Mouse (Mus musculus) liver, embryonic 14.5 days (tissue): Measurements from ENCODE around the gene Kalrn. TPM values are rescaled to one million over a fixed set of nuclear protein-coding genes. Genes with fewer than 3 reads are reported as not detected.

Experiments
- ATAC-seq: fragments of 200-750 bp; cut with Nextera tagmentation; 2 replicates; pipeline ENCODE4 v1.8.0; 2017; ENCODE audit warnings: moderate number of reproducible peaks, mild to moderate bottlenecking, moderate library complexity; ENCODE audit not compliant: insufficient read depth
- DNase-seq, 3 experiments: peaks; one replicate each; pipeline ENCODE4 v3.0.0-alpha.2; 2012 to 2013; ENCODE audit warnings: low read depth in 3 of 3, low spot score in 3 of 3
- H3K27ac ChIP-seq: fragments of 300-500 bp; sonication (generic); 2 replicates; pipeline ENCODE4 v1.5.1; 2014; ENCODE audit warnings: moderate library complexity, mild to moderate bottlenecking, control low read depth, inconsistent platforms
- H3K27me3 ChIP-seq: fragments of 300-500 bp; sonication (generic); 2 replicates; pipeline ENCODE4 v1.6.1; 2014; ENCODE audit warnings: mild to moderate bottlenecking, low read length, moderate library complexity; ENCODE audit not compliant: control insufficient read depth, insufficient read depth
- H3K36me3 ChIP-seq: fragments of 300-500 bp; sonication (generic); replicated peaks from 2 replicates; pipeline ENCODE4 v1.6.1; 2014; ENCODE audit warnings: low read depth; ENCODE audit not compliant: control insufficient read depth, insufficient read depth
- H3K4me1 ChIP-seq, 2 experiments: fragments of 200-500 bp in 1 of 2; fragments of 300-500 bp in 1 of 2; sonication (generic) in 1 of 2; replicated peaks; 2 replicates each; pipeline ENCODE4 v1.6.1; 2012 to 2014; ENCODE audit warnings: antibody characterized with exemption in 1 of 2, inconsistent platforms in 1 of 2, low read length in 1 of 2; ENCODE audit not compliant: control insufficient read depth in 2 of 2, insufficient read depth in 2 of 2
- H3K4me2 ChIP-seq: fragments of 300-500 bp; sonication (generic); 2 replicates; pipeline ENCODE4 v1.6.1; 2014; ENCODE audit warnings: low read depth, mild to moderate bottlenecking, control low read depth, moderate library complexity
- H3K4me3 ChIP-seq, 2 experiments: fragments of 200-500 bp in 1 of 2; fragments of 300-500 bp in 1 of 2; sonication (generic) in 1 of 2; 2 replicates each; pipeline ENCODE4 v1.5.1; 2012 to 2014; ENCODE audit warnings: low read depth in 2 of 2, low read length in 2 of 2, mild to moderate bottlenecking in 2 of 2, control low read depth in 1 of 2, inconsistent platforms in 1 of 2, moderate library complexity in 1 of 2; ENCODE audit not compliant: insufficient read depth in 1 of 2
- H3K9ac ChIP-seq: fragments of 300-500 bp; sonication (generic); replicated peaks from 2 replicates; pipeline ENCODE4 v1.6.1; 2014; ENCODE audit warnings: mild to moderate bottlenecking, control low read depth, moderate library complexity
- H3K9me3 ChIP-seq: fragments of 300-500 bp; sonication (generic); 2 replicates; pipeline ENCODE4 v1.6.1; 2016; ENCODE audit warnings: low read length, mixed read lengths; ENCODE audit not compliant: control insufficient read depth
- CTCF ChIP-seq: IDR thresholded peaks from 2 replicates; pipeline ENCODE4 v1.5.1; 2016; ENCODE audit warnings: antibody characterized with exemption, low read depth, control low read depth
- EP300 ChIP-seq: IDR thresholded peaks from 2 replicates; pipeline ENCODE4 v1.6.1; 2016; ENCODE audit warnings: antibody characterized with exemption, low read depth
- WGBS: fragments of 180-500 bp; shearing (Covaris S2); extraction: QIAGEN DNeasy Blood & Tissue Kit; methylation state at CpG from one replicate; pipeline ENCODE4 v1.1.7; 2014; ENCODE audit not compliant: insufficient replicate concordance; 5-methylcytosine and 5-hydroxymethylcytosine counted together
- polyA plus RNA-seq, 2 experiments: library from polyadenylated mRNA; depleted of rRNA in 1 of 2; stranded (reverse) in 1 of 2; unstranded in 1 of 2; fragments of >200 nt; fragmentation: Nextera tagmentation in 1 of 2; extraction: Ambion mirVana in 1 of 2; gene quantifications; 2 replicates each; pipeline versions ENCODE4 v1.2.1 to v1.2.3; 2012 to 2014

Gene Kalrn
- polyA plus RNA-seq, 2 experiments, result 7.2 to 8.5 TPM

DNA sequence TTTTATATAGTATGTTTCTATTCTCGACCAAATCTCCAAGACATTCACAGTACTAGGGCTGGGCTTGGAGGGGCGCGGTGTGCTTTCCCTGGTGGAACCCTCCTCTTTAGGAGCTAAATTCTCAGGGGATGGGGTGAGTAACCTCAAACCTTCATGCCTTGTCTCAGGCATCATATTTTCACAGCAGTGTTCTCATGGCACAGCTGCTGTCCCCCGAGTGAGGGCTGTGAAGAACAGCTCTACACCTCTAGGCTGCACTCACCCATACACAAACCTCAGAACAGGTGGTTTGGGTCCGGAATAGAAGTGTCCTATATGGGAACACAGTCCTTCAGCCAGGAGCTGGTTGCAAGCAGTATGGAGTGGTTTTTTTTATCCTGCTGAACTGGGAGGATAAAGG, 245.4 kb downstream of the Kalrn start:
- H3K36me3 ChIP-seq, result no peaks in the 10 kb centered on the region
- 61% methylated on average over 5 of the region's 5 CpGs for WGBS
- no peak overlapping the region for H3K27ac ChIP-seq
- no peak overlapping the region for H3K9ac ChIP-seq
- H3K4me2 ChIP-seq, result no peak overlapping the region
- no peak overlapping the region for H3K4me3 ChIP-seq
- no peaks in the 10 kb centered on the region for H3K9me3 ChIP-seq
- no peak for DNase-seq
- peaks cover 0 to 6% of the 10 kb centered on the region in 2 experiments; a peak in 1 of 4 replicates for H3K4me1 ChIP-seq
- TF ChIP-seq CTCF (no peak), EP300 (no peak)
- no peak for ATAC-seq
- H3K27me3 ChIP-seq, result no peaks in the 10 kb centered on the region

DNA sequence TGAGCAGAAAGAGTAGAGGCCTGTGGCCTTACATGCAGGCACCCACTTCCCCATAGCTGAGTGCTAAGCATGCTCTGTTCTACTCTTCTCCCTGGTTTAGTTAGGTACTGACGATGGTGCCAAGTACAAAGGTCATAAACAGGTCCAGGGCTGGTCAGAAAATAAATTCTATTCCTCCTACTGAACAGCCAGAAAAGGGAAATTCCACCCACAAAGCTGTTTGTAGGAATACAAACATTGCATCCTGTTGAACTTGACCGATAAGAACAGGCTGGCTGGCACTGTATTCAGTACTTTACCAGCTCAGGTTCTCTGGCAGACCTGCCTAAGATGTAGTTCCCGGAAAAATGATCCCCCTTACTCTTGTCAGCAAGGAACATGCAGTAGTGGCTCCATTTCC, 247.5 kb downstream of the Kalrn start:
- Histone ChIP-seq H3K27ac (no peak overlapping the region), H3K36me3 (no peaks in the 10 kb centered on the region)
- 46% methylated on average over 3 of the region's 3 CpGs for WGBS

DNA sequence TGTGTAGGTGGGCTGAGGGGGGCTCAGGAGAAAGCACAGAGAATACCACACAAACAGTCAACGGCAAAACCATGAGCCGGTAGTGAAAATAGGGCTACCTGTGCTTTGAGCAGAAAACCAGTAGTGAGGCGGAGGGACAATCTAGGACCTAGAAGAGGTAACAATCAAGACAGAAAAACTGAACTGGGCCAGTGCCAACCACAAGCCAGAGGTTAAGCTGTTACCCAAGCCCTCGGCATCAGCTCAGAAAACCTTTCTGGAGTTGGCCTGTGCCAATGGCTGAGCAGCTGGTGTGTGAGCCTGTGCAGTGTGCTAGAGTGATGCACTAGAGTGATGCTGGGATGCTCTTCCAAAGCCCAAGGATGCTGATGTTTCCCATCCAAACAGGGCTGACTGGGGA, 248.2 kb downstream of the Kalrn start:
- H3K27me3 ChIP-seq, result no peaks in the 10 kb centered on the region
- no peaks in the 10 kb centered on the region for H3K9me3 ChIP-seq
- no peak overlapping the region for H3K9ac ChIP-seq
- WGBS, result 71% methylated on average over 4 of the region's 4 CpGs
- no peak overlapping the region for H3K4me3 ChIP-seq
- ATAC-seq (no peak), DNase-seq (no peak)
- TF ChIP-seq CTCF (no peak), EP300 (no peak)
- H3K4me2 ChIP-seq, result no peak overlapping the region
- H3K27ac ChIP-seq, result no peak overlapping the region
- peaks cover 0 to 6% of the 10 kb centered on the region in 2 experiments; a peak in 1 of 4 replicates for H3K4me1 ChIP-seq
- H3K36me3 ChIP-seq, result no peaks in the 10 kb centered on the region

More for the DNA sequence above, 247.5 kb downstream of the Kalrn start:
- H3K4me3 ChIP-seq, result no peak overlapping the region
- ATAC-seq (no peak), DNase-seq (no peak)
- TF ChIP-seq EP300 (no peak), CTCF (no peak)
- no peaks in the 10 kb centered on the region for H3K27me3 ChIP-seq
- no peak overlapping the region for H3K9ac ChIP-seq
- H3K4me1 ChIP-seq, result peaks cover 0 to 6% of the 10 kb centered on the region in 2 experiments; a peak in 1 of 4 replicates
- no peak overlapping the region for H3K4me2 ChIP-seq
- no peaks in the 10 kb centered on the region for H3K9me3 ChIP-seq

DNA sequence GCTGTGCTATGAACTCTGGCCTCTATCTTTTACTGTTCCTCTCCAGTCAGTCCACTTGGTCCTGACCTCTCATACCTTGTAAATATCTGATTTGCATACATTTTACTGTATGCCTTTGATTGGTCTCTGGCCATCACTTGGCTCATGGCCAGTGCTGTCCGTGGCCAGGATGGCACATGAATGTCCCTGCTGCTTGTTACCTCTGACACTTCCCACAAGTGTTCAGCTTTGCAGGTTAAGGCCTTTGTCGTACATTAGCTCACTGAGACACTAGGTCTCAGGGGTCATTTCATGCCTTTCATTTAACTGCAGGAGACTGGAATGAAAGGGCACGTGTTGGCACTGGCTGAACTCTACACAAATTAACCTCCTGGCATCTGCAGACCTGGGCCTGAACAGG, 248.6 kb downstream of the Kalrn start:
- Histone ChIP-seq H3K9ac (no peak overlapping the region), H3K27ac (no peak overlapping the region), H3K27me3 (no peaks in the 10 kb centered on the region), H3K36me3 (no peaks in the 10 kb centered on the region), H3K4me2 (no peak overlapping the region), H3K9me3 (no peaks in the 10 kb centered on the region), H3K4me3 (no peak overlapping the region), H3K4me1 (peaks cover 0 to 6% of the 10 kb centered on the region in 2 experiments; a peak in 1 of 4 replicates)
- WGBS, result 61% methylated on average over 3 of the region's 3 CpGs
- ATAC-seq, result no peak
- TF ChIP-seq CTCF, result no peak
- DNase-seq, result no peak

DNA sequence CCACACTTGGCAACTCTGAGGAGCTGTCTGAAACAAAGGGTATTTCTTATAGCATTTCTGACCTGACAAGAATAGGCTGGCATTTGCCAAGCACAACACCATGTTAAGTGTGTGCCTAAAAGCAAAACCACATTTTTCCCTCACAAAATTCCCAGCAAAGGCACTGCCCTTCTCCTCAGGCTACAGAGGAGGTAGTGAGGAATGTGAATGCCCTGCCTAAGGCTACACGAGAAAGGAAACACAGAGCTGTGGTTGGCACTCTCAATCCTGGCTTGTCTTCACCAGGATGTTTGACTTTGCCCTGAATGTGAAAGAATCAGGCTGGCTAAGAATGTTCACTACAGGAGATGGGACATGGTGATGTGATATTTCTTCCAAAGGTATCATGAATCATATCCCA, 249.8 kb downstream of the Kalrn start:
- Histone ChIP-seq H3K9me3 (no peaks in the 10 kb centered on the region), H3K4me2 (no peak overlapping the region), H3K4me1 (peaks cover 0 to 6% of the 10 kb centered on the region in 2 experiments; a peak in 1 of 4 replicates), H3K27ac (no peak overlapping the region), H3K9ac (no peak overlapping the region), H3K4me3 (no peak overlapping the region), H3K27me3 (no peaks in the 10 kb centered on the region), H3K36me3 (no peaks in the 10 kb centered on the region)
- 34% methylated on average over 1 of the region's 1 CpGs for whole genome bisulfite sequencing
- ATAC-seq (no peak), DNase-seq (no peak)
- TF ChIP-seq EP300, result no peak
- no peak for TF ChIP-seq CTCF
